22 mouse cellular contexts compared by ENCODE assay signal in the genomic region with DNA sequence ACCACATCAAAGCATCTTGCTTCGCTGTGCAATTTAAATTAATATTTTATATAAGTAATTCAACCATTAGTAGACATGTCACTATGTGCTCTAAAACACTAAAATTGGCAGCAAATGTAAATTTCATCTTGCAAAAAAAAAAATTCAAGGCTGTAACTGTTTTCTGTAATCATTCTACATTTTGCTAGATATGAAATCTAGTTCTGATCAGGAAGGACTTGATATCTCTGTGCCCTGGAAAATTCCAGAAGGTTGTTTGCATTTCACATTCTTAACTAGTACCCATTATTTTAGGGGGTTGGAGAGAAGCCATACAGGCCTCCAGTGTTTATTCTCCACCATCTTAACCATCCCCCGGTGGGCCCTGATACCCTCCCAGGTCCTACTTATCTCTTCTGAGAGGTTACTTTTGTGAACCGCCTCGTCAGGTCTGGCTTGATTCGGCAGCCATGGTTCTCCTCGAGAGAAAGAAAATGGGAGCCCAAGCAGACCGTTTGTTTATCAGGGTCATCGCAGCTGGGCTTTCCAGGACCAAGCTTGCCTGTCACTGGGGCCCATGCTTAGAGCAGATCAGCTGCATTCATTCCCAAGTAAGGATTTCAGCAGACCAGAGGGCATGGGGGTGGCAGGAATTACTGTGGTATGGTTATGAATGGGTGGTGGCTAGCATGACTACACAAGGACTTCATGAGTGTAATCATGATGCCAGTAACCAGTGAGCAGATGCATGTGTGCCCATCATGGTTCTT.
"Had no signal": no experiment of that assay in that cellular context is flagged by ENCODE, and none has a peak within 500 bp of the region (broad histone marks: within the 10 kb centered on the region; RNA-seq: fewer than 3 reads in every experiment).

No protein-coding gene starts in this region.

- H3K4me1 ChIP-seq: limb, embryonic 10.5 days; midbrain, embryonic 15.5 days; neural tube, embryonic 12.5 days; neural tube, embryonic 15.5 days; stomach, embryonic 15.5 days had no signal

- H3K9me3 ChIP-seq: limb, embryonic 10.5 days; limb, embryonic 13.5 days; midbrain, embryonic 12.5 days; midbrain, embryonic 15.5 days; neural tube, embryonic 12.5 days; neural tube, embryonic 15.5 days; stomach, embryonic 15.5 days had no signal

- H3K36me3 ChIP-seq: limb, embryonic 10.5 days; limb, embryonic 13.5 days; midbrain, embryonic 12.5 days; midbrain, embryonic 15.5 days; neural tube, embryonic 12.5 days; neural tube, embryonic 15.5 days; stomach, embryonic 15.5 days had no signal

- H3K4me2 ChIP-seq: limb, embryonic 13.5 days; lung, embryonic 14.5 days; midbrain, embryonic 12.5 days; midbrain, embryonic 15.5 days; neural tube, embryonic 12.5 days; neural tube, embryonic 15.5 days; stomach, embryonic 15.5 days had no signal

- H3K9ac ChIP-seq: limb, embryonic 13.5 days; lung, embryonic 14.5 days; midbrain, embryonic 12.5 days; midbrain, embryonic 15.5 days; neural tube, embryonic 12.5 days; neural tube, embryonic 15.5 days; stomach, embryonic 15.5 days had no signal

- DNase-seq: kidney, adult 2 months; kidney, postnatal 25 days; layer of hippocampus, adult 9-11 months; lung, embryonic 14.5 days; lung, postnatal 36 days; retina, postnatal 1 day; right cerebral cortex, postnatal 25 days; spleen, adult 18-20 months; thymus, adult 2 months; thymus, postnatal 14 days; thymus, postnatal 4 days had no signal

- H3K27me3 ChIP-seq: limb, embryonic 13.5 days; midbrain, embryonic 12.5 days; midbrain, embryonic 15.5 days; neural tube, embryonic 12.5 days; neural tube, embryonic 15.5 days; stomach, embryonic 15.5 days had no signal

- H3K4me3 ChIP-seq: layer of hippocampus, adult 2 months; limb, embryonic 10.5 days; limb, embryonic 13.5 days; midbrain, embryonic 12.5 days; midbrain, embryonic 15.5 days; neural tube, embryonic 12.5 days; neural tube, embryonic 15.5 days; stomach, embryonic 15.5 days had no signal

- H3K27ac ChIP-seq: kidney, postnatal 0 days; layer of hippocampus, adult 2 months; limb, embryonic 10.5 days; limb, embryonic 13.5 days; midbrain, embryonic 12.5 days; midbrain, embryonic 15.5 days; neural tube, embryonic 12.5 days; neural tube, embryonic 15.5 days; stomach, embryonic 15.5 days had no signal

- ATAC-seq: intestine, postnatal 0 days; lung, postnatal 0 days; midbrain, embryonic 15.5 days had no signal
